Mouse (Mus musculus) embryo, embryonic 11 days (tissue): ENCODE data around the gene Dnttip1.
"Not testable (repeated sequence)": the region's sequence is repeated elsewhere in the genome, so short reads cannot be mapped to it uniquely, and the experiment has no call there.

ENCODE experiments used
- DNase-seq: peaks from one replicate; pipeline ENCODE4 v3.0.0-alpha.2; 2015

Gene Dnttip1

DNA sequence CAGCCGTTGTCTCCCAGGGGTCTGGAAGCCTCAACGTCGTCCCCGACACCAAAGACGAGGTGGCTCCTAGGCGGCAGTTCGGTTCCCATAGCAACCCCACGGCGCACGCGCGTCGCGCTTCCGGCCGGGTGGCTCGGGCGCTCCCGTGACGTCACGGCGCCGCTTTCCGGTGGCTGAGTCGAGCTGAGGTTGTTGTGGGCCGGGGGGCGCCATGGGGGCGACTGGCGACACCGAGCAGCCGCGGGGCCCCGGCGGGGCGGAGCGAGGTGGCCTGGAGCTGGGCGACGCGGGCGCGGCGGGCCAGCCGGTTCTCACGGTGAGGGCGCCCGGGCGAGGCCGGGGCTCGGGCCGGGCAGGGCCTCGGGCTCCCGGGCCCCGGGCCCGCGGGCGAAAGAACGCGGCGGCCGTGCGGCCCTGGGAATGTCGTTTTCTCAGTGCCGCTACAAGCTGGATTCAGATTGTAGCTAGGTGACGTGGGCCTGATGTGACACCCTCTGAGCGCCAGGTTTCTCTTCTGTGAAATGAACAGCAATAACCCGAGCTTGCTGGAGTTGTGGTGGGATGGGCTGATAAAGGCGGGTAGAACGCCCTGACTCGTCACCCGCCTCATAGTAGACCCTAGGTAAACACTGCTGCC, at the start of gene Dnttip1, which contains the start of gene Wfdc3:
TSS of gene Dnttip1 (plus strand) at position 141 of the 637 bp plus-strand sequence.
TSS of gene Wfdc3 (minus strand) at position 89 of the 637 bp plus-strand sequence.
- peak; percentile 96 for DNase-seq

DNA sequence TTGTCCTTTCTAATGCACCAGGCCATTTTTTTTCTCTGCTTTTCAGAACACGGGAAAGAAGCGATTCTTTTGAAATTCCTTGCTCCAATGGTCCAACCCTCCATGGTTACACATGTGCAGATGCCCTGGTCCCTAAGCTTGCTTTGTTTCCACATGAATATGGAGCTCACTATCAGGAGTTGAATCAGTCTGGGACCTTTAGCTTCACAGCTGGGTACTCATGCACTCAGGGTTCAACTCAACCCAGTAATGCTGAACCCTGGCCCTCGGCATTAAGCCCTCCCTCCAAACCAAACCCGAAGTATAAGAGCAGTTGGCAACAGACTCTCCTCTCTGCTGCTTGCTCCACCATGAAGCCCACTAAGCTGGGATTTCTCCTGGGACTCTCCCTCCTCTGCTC, 47.6 kb upstream of the Dnttip1 start, which contains the start of gene Spint4:
TSS of gene Spint4 (plus strand) at position 301 of the 400 bp plus-strand sequence.
- DNase-seq, result no peak

DNA sequence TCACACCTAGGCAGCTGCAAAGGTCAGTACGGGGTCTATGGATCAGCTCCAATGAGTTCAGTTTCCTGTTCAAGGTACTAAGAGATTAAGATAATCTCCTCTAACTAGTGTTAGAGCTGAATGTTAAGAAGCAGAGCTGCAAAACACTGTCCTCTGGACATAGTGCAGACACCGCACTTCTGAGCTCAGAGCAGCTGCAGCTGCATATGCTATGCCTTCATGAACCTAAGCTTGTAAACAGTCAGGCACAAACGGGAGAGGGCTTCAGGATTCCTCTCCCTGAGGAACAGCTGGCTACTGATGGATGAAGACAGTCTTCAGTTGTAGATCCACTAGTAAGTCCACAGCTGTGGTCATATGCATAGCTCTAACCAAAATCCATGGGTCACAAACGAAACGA, 44.8 kb upstream of the Dnttip1 start:
- DNase-seq, result no peak

DNA sequence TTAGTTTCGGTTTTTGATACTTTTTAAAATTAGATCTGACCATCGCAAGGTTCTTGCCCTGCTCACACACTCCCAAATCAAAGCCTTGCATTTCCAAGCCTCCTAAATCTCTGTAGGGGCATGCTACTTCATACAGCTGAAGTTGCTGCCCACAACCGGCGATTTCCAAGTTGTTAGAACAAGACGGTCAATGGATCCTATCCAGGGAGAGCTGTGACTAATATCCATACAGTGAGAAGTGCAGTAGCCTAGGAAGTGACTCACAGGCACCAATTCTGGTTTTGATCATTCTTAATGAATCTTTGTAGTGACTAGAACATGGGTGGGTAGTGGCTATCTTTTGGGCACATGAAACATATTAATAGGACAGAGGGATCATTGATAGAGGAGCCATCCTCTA, 44.0 kb upstream of the Dnttip1 start:
- DNase-seq, result no peak

DNA sequence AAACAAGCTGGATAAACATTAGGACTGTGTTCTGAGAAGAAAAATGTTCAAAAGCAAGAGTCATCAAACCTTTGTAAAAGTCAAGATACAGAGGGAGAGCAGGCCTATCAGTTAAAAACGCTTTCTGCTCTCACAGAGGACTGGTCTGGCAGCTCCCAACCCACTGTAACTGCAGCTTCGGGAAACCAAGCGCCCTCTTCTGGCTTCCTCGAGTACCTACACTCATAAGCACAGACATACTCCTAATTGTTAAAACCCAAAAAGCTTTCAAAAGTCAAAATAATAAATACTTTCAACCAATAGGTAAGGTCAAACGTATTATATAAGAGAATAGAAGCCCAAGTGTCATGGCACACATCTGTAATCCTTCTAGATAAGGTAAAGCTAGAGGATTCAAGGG, 41.5 kb upstream of the Dnttip1 start:
- DNase-seq, result no peak

DNA sequence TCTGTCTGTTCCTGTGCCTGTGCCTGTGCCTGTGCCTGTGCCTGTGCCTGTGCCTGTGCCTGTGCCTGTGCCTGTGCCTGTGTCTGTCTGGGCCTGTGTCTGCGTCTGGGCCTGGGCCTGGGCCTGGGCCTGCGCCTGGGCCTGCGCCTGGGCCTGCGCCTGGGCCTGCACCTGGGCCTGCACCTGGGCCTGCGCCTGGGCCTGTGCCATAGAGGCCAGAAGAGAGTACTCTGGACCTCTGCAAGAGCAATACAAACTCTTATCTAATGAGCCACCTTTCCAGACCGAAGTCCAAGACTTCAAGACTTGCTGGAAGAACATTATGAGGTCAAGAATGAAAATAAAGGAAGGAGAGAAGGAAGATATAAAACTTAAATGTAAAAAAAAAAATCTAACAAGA, 40.5 kb upstream of the Dnttip1 start:
- DNase-seq, result no peak

DNA sequence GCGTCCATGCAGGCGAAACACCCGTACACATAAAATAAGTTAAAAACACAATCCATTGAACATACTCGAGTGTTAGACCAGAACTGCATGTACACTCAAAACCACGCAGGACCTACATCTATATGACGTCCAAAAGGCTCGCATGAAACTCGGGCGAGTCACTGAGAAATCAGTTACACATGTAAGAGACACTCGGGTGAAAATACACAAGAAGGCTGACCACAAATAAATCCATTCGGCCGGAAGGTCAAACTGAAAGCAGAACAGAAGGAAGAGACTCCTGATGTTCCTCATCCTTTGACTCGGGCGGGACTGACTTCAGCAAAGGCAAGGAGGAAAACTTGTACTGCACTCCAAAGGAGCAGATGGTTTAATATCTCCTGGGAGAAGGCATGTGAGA, 39.8 kb upstream of the Dnttip1 start:
- DNase-seq, result no peak

DNA sequence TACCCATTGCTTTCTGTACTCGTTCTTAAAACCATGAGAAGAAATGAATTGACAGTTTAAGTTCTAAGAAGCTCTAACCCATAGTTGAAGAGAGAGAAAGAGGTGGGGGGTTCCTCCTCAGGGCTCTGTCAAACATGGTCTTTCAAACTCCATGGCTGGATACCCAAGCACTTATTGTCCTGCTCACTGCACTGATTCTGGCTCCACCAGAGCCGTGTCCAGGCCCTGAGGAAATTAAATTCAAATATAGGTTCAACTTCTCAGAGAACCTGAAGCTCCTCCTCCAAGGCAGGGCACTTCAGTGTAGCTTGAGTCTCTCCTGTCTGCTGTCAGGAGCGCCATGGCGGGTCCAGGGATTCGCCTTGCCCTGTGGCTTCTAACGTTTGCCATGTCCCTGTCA, 30.8 kb upstream of the Dnttip1 start, which contains the start of gene Spint5:
TSS of gene Spint5 (plus strand) at position 301 of the 400 bp plus-strand sequence.
- no peak for DNase-seq

DNA sequence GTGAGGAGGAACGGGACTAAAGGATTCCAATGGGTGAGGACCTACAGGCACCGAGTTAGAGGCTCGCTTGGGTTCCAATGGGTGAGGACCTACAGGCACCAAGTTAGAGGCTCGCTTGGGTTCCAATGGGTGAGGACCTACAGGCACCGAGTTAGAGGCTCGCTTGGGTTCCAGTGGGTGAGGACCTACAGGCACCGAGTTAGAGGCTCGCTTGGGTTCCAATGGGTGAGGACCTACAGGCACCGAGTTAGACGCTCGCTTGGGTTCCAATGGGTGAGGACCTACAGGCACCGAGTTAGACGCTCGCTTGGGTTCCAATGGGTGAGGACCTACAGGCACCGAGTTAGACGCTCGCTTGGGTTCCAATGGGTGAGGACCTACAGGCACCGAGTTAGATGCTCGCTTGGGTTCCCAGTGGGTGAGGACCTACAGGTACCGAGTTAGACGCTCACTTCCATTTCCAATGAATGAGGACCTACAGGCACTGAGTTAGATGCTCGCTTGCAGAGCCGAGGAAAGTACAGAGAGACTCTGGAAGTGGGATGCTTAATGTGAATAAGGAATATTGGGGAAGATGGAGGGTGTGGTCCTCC, 29.5 kb upstream of the Dnttip1 start:
- DNase-seq, result not testable (repeated sequence)

DNA sequence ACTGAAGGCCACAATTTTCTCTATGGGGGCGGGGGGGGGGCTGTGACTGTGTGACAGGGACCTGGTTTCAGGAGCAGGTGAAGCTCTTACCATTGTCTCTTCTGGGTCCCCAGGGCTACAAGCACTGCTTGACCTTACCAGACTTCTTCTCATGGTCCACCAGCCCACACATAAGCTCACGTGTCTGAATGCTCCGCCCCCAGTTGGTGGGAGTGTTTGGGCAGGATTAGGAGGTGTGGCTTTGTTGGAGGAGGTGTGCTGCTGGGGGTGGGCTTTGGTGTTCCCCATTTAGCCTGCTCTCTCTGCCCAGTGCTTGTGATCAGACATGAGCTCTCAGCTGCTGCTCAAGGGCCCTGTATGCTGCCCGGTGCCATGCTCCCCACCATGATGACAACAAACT, 22.5 kb upstream of the Dnttip1 start:
- no peak for DNase-seq

DNA sequence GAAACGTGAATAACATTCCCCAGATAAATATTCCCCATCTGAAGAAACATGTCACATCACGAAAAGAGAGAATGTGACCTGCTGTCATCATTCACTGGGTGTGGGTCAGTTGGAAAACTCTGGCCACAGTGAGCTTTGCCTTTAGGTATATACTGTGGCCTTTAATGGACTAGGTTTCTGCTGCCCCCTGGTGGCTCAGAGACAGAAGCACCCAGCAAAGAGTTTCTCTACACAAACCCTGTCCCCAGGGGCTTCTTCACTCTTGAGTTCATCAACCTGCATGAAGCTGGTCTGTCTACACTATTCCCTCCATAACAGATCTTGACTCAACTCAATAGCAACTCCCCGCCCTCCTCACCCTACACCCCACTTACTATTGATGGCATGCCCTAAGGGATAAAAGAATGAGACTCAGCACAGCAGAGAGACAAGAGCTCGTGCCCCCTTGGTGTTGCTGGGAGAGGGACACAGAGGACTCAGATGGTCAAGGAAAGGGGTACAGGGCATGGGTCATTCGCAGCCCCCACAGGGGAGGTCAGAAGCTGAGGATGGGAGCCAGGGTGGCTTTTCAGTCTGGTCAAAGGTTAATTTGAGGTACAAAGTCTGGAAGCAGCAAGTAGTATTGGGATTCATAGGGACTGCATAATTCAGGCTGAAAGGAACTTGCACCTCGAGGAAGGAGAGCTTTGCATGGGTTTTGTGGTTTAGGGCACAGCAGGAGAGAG, 19.7 kb upstream of the Dnttip1 start:
- DNase-seq, result peak; percentile 88

DNA sequence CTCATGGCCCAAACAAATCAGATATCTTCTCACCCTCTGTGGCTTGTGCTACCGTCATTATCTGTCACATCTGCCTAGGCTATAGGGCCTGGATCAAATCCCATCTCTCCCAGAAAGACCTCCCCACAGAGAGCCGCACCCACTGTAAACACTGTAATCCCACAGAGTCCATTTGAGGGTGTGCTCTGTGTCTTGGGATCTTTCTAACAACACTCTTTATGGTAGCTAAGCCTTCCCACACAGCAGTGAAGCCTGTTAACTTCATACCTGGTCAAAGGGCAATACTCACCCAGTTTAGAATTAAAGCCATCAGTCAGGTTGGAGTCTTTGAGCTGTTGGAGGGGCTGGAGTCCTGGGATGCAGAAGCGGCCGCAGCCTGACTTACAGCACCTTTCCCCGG, 14.1 kb upstream of the Dnttip1 start:
- no peak for DNase-seq

DNA sequence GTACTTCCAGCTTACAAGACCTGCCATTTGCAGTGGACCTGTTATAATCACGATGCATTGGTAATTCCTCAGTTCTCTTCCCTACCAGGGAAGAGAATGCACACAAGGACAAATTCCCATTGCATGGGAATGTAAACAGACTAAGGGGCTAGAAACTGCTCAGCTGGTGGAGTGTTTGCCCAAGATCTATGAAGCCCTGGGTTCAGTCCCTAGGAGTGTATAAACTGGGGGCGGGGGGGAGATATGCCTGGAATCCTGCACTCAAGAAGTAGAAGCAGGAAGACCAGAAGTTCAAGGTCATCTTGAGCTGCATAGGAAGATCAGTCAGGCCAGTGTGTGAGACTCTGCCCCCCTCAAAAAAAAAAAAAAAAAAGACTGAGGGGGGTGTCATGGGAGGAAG, 12.5 kb upstream of the Dnttip1 start:
- no peak for DNase-seq

DNA sequence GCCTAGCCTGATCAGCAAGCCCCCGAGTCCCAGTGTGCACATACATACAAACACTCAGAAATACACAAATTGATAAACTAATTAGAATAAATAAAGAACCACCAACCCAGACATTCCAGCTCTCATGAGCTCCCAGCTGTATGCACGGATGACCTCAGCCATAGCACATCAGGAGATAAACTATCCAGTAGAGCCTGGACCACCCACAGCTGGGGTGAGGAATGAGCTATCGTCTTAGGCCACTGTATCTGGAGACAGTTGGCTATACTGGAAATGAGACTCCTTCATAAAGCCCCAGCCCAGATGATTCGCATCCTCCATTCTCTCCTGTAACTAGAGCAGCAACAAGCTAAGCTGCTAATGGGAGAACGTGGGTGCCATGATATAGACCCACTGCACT, 10.9 kb upstream of the Dnttip1 start:
- no peak for DNase-seq

DNA sequence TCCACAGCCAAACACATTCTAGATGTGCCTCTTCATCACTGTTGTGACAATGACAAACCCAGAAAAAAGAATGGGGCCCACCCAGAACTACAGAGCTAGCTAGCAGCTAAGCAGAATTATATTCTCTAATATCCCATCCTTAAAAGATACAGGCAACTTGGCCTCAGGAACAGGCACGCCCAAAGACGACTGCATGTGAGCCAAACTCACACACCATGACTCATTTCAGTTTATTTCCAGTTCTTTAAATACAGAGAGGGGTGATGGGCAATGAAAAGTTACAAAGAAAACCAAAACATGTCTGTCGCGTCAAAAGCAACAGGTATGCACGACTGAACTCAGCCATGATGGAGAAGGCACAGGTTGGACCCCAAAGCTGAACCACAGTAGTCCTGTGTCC, 10.3 kb upstream of the Dnttip1 start:
- no peak for DNase-seq

DNA sequence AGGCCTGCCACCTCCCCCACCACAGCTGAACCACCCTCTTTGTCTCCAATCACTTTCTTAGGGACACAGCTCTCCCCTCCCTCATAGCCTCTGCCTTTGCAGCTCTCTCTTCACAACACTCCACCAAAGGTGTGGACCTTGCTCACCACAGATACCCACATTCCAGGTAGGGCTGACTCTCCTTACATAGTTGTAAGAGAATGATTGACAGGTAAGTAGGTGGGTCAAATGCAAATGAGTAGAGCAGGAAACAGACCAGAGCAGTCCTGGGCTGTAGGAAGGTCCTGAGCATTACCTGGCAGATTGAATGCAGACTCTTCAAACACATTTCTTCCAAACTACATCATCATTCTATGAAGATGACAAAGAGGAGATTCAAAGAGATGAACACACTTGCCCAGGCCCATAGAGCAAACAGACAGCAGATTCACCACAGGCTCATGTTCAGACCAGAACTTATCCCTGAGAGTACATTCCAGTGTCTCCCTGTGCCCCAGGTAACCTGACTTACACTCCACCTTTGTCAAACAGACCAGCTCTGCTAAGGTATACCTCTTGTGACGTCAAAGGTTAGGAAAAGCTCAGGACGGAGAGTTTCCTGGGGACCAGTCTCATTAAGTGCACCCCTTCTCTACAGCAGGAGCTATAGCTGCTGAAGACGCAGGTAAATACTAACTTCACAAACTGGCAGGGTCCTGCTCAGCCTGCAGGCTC, 8.2 kb upstream of the Dnttip1 start:
- DNase-seq, result no peak

DNA sequence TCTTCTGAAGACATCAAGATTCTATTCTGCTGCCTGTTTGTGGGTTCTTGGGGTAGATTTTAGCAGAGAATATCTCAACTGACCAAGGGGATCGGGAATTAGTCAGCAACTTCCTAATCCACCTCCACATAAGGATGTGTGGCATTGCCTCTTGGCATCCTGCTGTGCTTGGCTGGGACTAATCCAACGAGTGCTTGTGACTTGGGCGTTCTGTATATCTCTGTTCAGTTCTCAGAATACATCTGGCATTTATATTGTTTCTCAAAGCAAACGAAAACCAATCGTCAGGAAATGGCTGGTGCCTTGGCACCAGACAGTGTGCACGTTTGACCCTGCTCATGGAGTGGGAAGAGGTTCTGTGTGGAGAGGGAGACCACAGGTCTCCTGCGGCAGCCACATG, 5.9 kb upstream of the Dnttip1 start:
- no peak for DNase-seq

DNA sequence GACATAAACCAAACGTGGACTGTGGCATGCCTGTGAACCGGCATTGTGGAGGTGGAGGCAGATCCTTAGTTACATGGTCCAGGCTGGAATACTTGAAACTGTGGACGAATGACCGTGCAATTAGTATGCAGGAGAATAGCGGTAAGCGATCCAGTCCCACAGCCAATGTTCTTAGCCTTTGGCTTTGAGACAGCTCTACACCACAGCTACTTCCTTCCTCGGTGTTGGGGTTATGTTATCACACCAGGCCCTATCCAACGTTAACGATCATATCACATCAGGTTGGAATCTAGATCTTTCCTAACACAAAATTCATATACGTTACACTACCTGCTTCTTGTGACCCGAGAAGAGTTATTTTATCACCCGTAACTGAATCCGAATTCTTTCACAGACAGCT, 796 bp upstream of the Dnttip1 start:
- DNase-seq, result no peak

DNA sequence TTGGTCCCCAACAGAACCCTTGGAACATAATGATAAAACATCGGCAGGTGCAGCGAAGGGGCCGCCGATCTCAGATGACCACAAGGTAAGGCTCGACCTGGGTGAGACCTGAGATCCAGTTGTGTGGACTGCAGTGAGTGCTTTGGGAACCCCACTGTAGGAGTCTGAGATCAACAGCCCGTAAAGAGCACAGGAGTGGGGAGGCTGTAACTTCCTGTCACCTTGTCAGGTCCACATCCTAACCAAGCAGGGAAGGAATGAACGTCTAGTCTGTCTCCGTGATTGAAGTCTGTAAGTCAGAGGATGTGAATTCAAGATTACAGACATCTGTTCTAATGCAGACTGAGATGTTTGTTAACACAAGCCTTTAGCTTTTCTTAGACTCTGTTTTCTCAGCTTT, 910 bp downstream of the Dnttip1 start:
- no peak for DNase-seq

DNA sequence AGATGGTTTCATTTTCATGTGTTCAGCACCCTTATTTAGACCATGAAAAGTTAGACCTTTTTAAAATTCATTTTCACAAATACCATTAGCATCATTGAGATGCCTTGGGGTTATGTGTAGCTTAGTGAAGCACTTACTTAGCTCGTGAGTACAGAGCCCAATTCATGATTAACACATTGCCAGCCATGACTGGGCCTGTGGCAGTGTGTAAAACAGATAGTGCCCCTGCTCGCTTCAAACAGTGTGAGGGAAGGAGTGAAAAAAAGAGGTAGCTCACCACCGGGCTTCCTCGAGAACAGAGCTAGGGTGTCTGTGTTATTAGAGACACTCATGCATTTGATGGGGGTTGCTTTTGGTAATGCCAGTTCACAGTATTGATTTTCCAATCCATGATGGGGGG, 2.4 kb downstream of the Dnttip1 start:
- no peak for DNase-seq

DNA sequence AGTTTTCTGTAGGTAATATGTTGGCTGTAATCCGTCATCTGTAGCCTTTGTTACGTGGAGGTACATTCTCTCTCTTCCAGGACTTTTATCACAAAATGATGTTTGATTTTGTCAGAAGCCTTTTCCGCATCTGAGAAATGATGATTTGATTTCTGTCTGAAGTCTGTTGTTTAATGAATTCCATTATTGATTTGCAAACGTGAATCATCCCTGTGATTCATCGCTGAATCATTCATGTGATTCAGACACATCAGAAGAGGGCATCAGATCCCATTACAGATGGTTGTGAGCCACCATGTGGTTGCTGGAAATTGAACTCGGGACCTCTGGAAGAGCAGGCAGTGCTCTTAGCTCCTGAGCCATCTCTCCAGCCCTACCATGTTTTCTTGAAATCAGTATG, 3.2 kb downstream of the Dnttip1 start:
- no peak for DNase-seq

DNA sequence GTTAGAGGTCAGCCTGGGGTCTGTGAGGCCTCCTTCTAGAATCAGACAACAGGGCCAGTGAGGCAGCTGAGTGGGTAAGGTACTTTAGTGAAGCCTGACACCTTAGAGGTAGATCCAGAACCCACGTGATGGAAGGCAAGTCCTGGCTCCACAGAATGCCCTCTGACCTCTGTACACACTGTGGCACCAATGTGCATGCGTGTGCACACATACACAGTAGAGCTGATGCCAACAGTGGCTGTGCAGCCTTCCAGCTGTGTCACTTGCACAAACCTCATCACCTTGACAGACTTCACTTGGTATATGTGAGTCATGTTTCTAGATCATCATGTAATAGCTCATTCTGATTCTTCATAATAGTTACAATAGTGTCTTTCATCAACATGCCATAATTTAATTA, 6.7 kb downstream of the Dnttip1 start:
- DNase-seq, result no peak

DNA sequence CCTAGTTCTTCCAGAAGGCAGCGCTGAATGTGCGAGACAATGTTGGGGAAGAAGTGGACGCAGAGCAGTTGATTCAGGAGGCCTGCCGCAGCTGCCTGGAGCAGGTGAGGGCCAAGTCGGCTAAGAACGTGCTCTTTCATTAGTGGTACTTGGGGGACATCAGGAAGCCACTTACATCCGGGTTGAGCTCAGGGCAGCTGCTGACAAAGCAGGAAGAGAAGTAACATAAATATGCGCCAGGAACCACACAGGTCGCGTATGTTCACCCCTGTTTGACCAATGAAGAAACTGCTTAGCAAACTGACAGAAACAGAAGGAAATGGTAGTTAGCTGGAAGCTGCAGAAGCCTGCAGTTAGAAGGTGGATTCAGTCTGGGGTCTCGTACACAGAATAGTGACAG, 8.3 kb downstream of the Dnttip1 start:
- DNase-seq, result no peak

DNA sequence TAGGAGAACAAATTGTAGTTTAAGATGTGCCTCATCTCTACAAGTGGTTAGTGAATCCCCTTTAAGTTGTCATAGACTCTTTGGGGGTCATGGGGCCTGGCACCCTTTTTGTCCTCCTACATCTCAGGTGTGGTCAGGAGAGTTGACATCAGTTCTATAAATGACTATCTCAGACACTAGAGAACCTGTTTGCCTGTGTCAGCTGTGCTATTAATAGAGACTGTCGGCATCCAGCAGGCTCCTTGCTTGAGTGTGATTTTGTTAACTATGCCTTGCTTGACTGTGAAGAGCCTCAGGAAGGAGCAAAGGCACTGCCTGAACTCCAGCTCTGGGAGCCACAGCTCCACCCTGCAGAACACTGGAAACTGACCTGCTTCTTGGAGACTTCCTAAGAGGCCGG, 9.0 kb downstream of the Dnttip1 start:
- DNase-seq, result no peak
